Mouse (Mus musculus): Measurements from ENCODE around the gene Gm8251.
"Not testable (repeated sequence)": the region's sequence is repeated elsewhere in the genome, so short reads cannot be mapped to it uniquely, and the experiment has no call there.

Gm8251 gene

GRCm38 (mm10) chr1:44061836-44062235, at the start of gene Gm8251:
Gene Gm8251, minus strand, starts transcription at chr1:44061936.
- DNase-seq (ENCODE audit: low spot score in 2 of 2), result no peak

DNA sequence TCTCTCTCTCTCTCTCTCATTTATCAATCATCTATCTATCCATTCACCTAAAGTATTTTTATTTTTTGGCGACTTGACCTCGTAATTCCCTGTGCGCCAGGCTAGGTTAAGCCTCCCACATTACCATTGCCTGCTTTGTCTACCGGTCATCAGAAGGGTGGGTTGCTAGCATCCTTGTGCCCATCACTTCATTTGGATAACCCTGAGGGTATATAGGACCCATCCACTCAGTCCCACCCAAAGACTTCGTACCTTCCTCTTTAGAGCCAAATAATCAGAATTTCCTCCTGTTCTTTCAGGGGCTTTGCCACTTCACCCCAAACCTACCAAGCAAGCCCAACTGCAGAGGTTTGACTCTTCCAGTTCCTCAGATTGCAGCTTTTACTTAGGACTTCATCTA, 41.2 kb upstream of the Gm8251 start:
- no peak for DNase-seq (ENCODE audit: low spot score in 2 of 2)

DNA sequence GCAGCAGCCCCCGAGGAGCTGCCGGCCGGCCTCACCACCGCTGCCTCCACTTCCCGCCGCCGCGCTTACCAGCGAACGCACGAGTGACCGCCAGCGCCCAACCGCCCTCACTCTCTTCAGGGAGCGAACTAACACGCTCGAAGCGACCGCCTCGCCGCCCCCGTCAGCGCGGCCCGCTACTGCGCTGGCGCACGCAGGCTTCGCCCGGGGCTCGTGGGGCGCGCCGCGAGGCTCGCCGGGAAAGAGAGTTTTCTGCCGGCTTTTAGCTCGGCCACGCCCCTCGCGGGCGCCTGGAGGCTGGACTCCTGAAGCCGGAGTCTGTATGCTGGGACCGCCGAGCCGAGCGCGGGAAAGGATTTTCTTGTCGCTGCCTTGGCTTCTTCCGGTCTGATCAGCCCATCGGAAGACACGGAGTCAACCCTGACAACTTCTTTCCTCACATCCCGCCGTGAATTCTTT, 40.6 kb upstream of the Gm8251 start, which contains the start of gene Tex30:
TSS of gene Tex30 (minus strand) at position 183 of the 459 bp plus-strand sequence.
- peak; percentile 91 for DNase-seq (ENCODE audit: low spot score in 2 of 2)

GRCm38 (mm10) chr1:44101448-44102225, 39.9 kb upstream of the Gm8251 start:
- no peak for DNase-seq (ENCODE audit: low spot score in 2 of 2)

- no peak for DNase-seq (ENCODE audit: low spot score in 2 of 2)
Measured at GRCm38 (mm10) chr1:44064625-44065024, 2.9 kb upstream of the Gm8251 start.

DNA sequence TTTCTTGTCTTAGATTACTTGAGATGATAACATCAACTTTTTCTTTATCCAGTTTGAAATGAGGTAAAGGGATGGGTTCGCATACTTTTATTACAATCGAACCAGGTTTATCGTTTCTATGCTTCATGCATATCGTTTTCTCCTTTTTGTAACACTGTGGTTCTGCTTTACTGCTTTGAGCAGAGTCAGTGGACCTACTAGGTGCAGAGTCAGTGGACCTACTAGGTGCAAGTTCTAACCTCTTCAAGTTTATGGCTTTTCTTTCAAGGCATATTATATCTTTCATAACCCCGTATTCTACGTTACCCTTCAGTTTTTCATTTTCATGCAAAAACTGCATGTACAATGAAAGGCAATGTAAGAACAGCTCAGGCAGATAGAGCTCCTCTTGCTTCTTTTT, 1.7 kb upstream of the Gm8251 start:
- DNase-seq (ENCODE audit: low spot score in 2 of 2), result no peak

DNA sequence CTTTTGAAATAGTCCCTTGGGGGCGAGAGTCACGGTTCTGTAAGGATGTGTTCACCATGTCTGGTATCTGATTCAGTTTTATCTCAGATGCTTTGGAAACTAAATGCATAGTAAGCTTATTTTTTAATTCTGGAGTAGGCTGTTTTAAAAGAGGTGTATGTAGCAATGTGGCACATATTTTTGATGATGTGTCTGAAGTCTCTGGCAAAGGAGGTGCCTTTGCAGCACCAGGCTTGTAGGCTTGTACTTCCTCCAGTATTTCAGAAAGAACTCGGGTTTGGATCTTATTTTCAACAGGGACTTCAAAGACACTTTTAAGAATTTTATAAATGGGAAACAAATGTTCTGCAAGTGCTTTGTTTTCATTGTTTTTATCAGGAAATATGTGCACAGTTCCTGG, 3.9 kb downstream of the Gm8251 start:
- DNase-seq (ENCODE audit: low spot score in 2 of 2), result no peak

- DNase-seq (ENCODE audit: low spot score in 2 of 2), result no peak
Measured at GRCm38 (mm10) chr1:44046556-44046955, 15.2 kb downstream of the Gm8251 start.

- not testable (repeated sequence) for DNase-seq (ENCODE audit: low spot score in 2 of 2)
Measured at GRCm38 (mm10) chr1:44045689-44046088, 16.0 kb downstream of the Gm8251 start.

DNA sequence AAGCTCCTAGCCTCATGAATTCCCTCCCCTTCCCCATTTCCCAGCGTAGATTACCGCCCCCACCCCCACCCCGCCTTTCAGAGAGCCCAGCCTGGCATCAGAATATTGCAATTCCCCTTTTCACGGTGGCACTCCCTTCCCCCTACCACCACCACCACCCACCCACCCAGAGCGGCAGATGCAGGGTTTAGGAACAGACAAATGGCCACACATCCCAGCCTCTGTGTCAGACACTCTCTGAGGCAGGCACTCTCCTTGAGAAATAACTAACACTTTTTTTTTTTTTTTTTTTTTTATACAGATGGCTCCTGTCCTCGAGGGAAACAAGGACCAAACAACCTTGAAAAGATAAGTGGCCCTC, 19.2 kb downstream of the Gm8251 start:
- no peak for DNase-seq (ENCODE audit: low spot score in 2 of 2)

DNA sequence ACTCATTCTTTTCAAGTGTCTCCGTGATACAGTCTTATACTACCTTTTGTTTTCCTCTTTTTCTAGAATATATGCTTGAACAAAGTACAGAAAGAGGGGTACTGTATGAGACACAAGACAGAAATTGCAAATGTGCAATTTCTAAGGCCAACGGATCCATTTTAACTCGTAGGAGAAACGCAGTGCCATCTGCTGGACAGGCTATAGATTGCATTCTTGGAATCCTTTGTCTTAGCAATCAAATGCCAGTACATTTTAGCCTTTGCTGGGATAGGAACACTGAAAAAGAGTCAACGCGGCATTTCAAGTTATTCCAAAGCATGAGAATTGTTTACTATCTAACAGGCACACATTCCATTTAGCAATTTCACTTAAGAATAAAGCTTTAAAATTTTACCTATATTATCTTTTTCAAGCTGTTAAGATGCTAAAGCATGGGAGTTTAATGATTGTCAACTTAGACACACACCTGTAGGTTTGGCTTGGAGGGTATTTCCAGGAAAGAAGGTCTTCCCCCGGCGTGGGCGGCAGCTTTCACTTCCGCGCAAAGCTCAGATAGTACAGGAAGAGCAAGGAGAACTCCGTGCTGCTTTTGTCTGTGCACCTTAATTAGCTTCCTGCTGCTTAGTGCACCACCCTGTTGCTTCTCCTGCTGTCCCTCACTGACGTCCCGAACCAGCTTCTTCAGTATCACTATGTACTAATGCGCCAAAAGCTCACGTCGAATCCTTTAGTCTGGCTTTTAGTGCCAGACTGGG, 19.8 kb downstream of the Gm8251 start:
- DNase-seq (ENCODE audit: low spot score in 2 of 2), result no peak

DNA sequence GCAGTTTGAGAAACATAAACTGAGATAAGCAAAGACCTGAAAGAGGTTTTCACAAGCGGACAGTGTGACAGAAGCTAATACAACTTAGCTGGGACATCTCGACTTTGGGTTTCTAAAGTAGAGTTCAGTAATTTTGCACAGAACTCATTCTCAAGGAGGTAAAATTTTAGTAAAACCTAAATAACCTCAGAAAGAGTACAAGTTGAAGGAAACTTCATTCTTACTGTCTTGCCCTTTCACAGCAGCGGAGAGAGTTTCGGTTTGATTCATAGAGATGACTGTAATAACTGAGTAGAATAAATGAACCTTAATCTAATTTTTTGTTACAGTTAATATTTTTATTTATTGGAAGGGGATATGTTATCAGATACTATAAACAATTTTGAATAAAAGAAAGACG, 28.8 kb downstream of the Gm8251 start:
- DNase-seq (ENCODE audit: low spot score in 2 of 2), result no peak

DNA sequence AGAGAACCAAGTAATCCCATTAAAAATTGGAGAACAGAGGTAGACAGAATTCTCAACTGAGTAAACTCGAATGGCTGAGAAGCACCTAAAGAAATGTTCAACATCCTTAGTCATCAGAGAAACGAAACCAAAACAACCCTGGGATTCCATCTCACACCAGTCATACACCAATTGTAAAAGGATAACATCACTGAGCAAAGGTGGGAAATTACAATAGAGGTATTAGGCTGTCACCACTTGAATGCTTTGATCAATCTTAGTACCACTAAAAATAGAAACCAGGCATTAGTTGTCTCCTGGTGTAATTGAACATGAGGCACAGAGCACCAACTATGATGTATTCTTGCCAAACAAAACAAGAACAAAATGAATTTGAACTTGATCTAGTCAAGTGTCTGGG, 29.5 kb downstream of the Gm8251 start:
- no peak for DNase-seq (ENCODE audit: low spot score in 2 of 2)

DNA sequence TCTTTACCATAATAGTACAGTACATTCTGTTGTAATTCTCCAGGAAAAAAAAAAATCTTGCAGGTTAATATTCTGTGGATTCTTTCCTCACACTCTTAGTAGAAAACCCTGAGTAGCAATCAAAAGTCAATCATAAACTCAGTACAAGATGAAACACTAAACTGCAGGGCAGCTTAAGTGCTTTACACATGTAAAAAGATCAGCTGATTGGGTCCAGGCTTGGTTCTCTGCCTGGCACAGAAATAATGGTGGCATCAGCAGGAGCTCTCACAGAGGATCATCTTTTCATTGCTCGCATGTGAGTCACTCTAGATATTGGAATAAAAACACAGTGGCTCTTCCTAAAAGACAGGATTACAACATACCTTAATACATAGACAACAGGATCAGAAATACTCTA, 34.1 kb downstream of the Gm8251 start:
- no peak for DNase-seq (ENCODE audit: low spot score in 2 of 2)

- DNase-seq (ENCODE audit: low spot score in 2 of 2), result no peak
Measured at GRCm38 (mm10) chr1:44022656-44023055, 39.1 kb downstream of the Gm8251 start.

DNA sequence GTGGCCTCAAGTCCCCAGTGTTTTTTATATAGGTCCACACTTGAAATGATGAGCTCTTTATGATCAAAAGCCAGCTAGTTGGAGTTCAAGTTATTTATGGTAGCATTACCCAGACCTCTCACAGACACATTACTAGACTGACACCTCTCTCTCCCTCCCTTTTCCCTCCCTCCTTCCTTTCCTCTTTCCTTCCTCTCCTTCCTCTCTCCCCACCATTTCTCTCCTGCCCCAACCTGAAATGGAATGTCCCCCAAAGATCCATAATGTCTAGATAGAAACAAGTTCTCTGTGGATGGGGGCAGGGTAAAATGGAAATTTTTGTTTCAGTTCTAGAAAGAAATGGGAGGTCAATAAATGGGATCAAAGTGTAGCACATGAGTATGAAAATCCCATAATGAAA, 41.8 kb downstream of the Gm8251 start, which contains the start of gene Mettl21c:
TSS of gene Mettl21c (minus strand) at position 101 of the 400 bp plus-strand sequence.
- DNase-seq (ENCODE audit: low spot score in 2 of 2), result no peak

- DNase-seq (ENCODE audit: low spot score in 2 of 2), result no peak
Measured at GRCm38 (mm10) chr1:44015556-44015955, 46.2 kb downstream of the Gm8251 start.
